10 mouse cellular contexts compared by ENCODE assay signal in the genomic region with DNA sequence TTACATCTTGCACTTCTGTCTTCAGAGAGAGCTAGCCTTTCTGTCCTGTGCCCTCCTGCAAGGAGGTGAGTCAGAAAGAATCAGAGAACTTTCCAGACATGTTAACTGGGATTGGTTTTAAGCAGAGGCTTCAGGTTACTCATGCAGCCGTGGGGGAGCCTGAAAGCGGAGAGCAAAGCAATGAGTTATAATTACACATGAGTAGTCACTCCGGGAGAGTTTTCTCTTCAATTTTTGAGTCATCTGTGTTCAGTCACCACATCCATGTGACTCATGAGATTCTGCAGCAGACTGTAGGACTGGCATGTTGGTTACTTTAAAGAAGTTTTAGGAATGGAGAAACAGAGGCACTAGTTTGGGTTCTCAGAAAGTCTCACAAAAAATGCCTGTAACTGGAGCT.
DNase-seq lines count a peak whose midpoint lies in the region; ATAC-seq and TF ChIP-seq lines count a peak whose summit lies in the region.
"Had no signal": no experiment of that assay in that cellular context is flagged by ENCODE, and none has a peak within 500 bp of the region (broad histone marks: within the 10 kb centered on the region; RNA-seq: fewer than 3 reads in every experiment).

No protein-coding gene starts in this region.

- intact Hi-C loops in heart, postnatal 10 days (cut with DNase I): no loop called here
- intact Hi-C loops in heart, postnatal 25 days (cut with DNase I): no loop called here

- no peak for TF ChIP-seq CTCF in Patski (IDR thresholded peaks at IDR 0.05)

- H3K27ac ChIP-seq in heart, embryonic 13.5 days (replicated peaks): 0 out of 2 replicates have a peak overlapping the region, but pooled peaks have one; percentile 10
- H3K27ac ChIP-seq in forebrain, embryonic 14.5 days (ENCODE audit: low read depth, low read length): no peak overlapping the region
- H3K27ac ChIP-seq in kidney, embryonic 14.5 days (ENCODE audit: low read depth, low read length): no peak overlapping the region

- peaks cover 26% of the 10 kb centered on the region for H3K4me1 ChIP-seq in heart, embryonic 13.5 days
- H3K4me1 ChIP-seq in forebrain, embryonic 14.5 days (ENCODE audit: control insufficient read depth, insufficient read depth, low read length): no peaks in the 10 kb centered on the region
- H3K4me1 ChIP-seq in kidney, embryonic 14.5 days (ENCODE audit: control insufficient read depth, insufficient read depth, low read length): no peaks in the 10 kb centered on the region

- H3K9ac ChIP-seq in heart, embryonic 13.5 days: no peak overlapping the region
- no peak overlapping the region for H3K9ac ChIP-seq in forebrain, embryonic 14.5 days (ENCODE audit: low read length)
- no peak overlapping the region for H3K9ac ChIP-seq in kidney, embryonic 14.5 days (ENCODE audit: low read depth, low read length)

- DNase-seq in heart, postnatal 10 days: no peak
- DNase-seq in 3T3-L1 (ENCODE audit: low read depth, low spot score) (peak; percentile 95), Patski (ENCODE audit: low read depth, low spot score) (peak; percentile 93)
- DNase-seq in frontal cortex, postnatal 36 days (ENCODE audit: low spot score in 2 of 2): peak; percentile 38 to 50
- DNase-seq in forebrain, embryonic 14.5 days (ENCODE audit: low spot score): no peak
- no peak for DNase-seq in heart, postnatal 25 days (ENCODE audit: low spot score)
- DNase-seq: heart, postnatal 36 days; kidney, postnatal 14 days had no signal

- H3K4me2 ChIP-seq in heart, embryonic 13.5 days: no peak overlapping the region
- H3K4me2 ChIP-seq in forebrain, embryonic 14.5 days (ENCODE audit: low read length): no peak overlapping the region
- no peak overlapping the region for H3K4me2 ChIP-seq in kidney, embryonic 14.5 days (replicated peaks; ENCODE audit: low read depth, low read length)

- H3K36me3 ChIP-seq in heart, embryonic 13.5 days: no peaks in the 10 kb centered on the region
- no peaks in the 10 kb centered on the region for H3K36me3 ChIP-seq in forebrain, embryonic 14.5 days (ENCODE audit: control insufficient read depth, insufficient read depth, low read length)
- no peaks in the 10 kb centered on the region for H3K36me3 ChIP-seq in kidney, embryonic 14.5 days (ENCODE audit: control insufficient read depth, insufficient read depth, low read length)

- in situ Hi-C loops in Patski (cut with MboI; ENCODE audit: low pct_unique_long_range_greater_than_20kb): no loop called here

- ATAC-seq in heart, embryonic 13.5 days (ENCODE audit: extremely low read depth, insufficient number of reproducible peaks, low FRiP score, low TSS enrichment): no peak
- peak; percentile 96 for ATAC-seq in Patski
- no peak for ATAC-seq in forebrain, embryonic 14.5 days
- ATAC-seq in kidney, embryonic 14.5 days (ENCODE audit: low FRiP score, low TSS enrichment): no peak

- WGBS in heart, embryonic 13.5 days: 44% methylated on average over 3 of the region's 3 CpGs
- 75% methylated on average over 3 of the region's 3 CpGs for WGBS in forebrain, embryonic 14.5 days
- 32% methylated on average over 3 of the region's 3 CpGs for WGBS in kidney, embryonic 14.5 days

- POLR2A ChIA-PET in Patski (lab: Charles Lee): no interaction called here

- H3K4me3 ChIP-seq in heart, embryonic 13.5 days: no peak overlapping the region
- H3K4me3 ChIP-seq in forebrain, embryonic 14.5 days (ENCODE audit: low read depth, low read length): no peak overlapping the region
- H3K4me3 ChIP-seq in kidney, embryonic 14.5 days (ENCODE audit: low read length): no peak overlapping the region

- CTCF ChIA-PET in Patski (lab: Charles Lee): interaction anchor here (1.0 kb wide), 1 partner anchor 18 kb away, joined by 3 read pairs; no protein-coding TSS in a partner anchor

- H3K27me3 ChIP-seq in heart, embryonic 13.5 days (replicated peaks): no peaks in the 10 kb centered on the region
- H3K27me3 ChIP-seq in Patski: no peaks in the 10 kb centered on the region
- no peaks in the 10 kb centered on the region for H3K27me3 ChIP-seq in forebrain, embryonic 14.5 days (replicated peaks; ENCODE audit: control insufficient read depth, insufficient read depth, low read length)
- H3K27me3 ChIP-seq in kidney, embryonic 14.5 days (ENCODE audit: control insufficient read depth, insufficient read depth, low read length): no peaks in the 10 kb centered on the region

- no peaks in the 10 kb centered on the region for H3K9me3 ChIP-seq in heart, embryonic 13.5 days
- no peaks in the 10 kb centered on the region for H3K9me3 ChIP-seq in forebrain, embryonic 14.5 days (replicated peaks; ENCODE audit: control insufficient read depth, low read length)
- H3K9me3 ChIP-seq in kidney, embryonic 14.5 days (ENCODE audit: control insufficient read depth, low read length): no peaks in the 10 kb centered on the region

Comparison
In these comparisons a context has a peak if more than half of its experiments do, and no peak if none do; other contexts are left out.
1. DNase-seq: peak in 3T3-L1 (single experiment), Patski (single experiment) and frontal cortex, postnatal 36 days (2 of 2); none in heart, postnatal 10 days (0 of 2), forebrain, embryonic 14.5 days (single experiment) and heart, postnatal 25 days (single experiment).